Mouse (Mus musculus) thymus, adult 2 months (tissue): Measurements from ENCODE around the gene Mfn2.

Source experiments
- CTCF ChIP-seq: fragments of 200-500 bp; IDR thresholded peaks from 2 replicates; pipeline ENCODE4 v1.5.1; 2012; ENCODE audit warnings: mild to moderate bottlenecking, control low read depth, low read length, moderate library complexity, borderline replicate concordance; ENCODE audit not compliant: control insufficient read depth, poor library complexity, insufficient read depth; ENCODE audit errors: extremely low read depth
- POLR2A ChIP-seq: fragments of 200-500 bp; IDR thresholded peaks from 2 replicates; pipeline ENCODE4 v1.6.1; 2012; ENCODE audit warnings: mild to moderate bottlenecking, low read length, control low read depth, moderate library complexity; ENCODE audit not compliant: control insufficient read depth, poor library complexity, insufficient read depth; ENCODE audit errors: extremely low read depth

- no peak for TF ChIP-seq CTCF
- no peak for TF ChIP-seq POLR2A
Measured at GRCm38 (mm10) chr4:147922341-147922740, 17.8 kb upstream of the Mfn2 start.
